Mouse (Mus musculus) kidney, embryonic 14.5 days (tissue): ENCODE measurements around the gene Myadml2. TPM values are rescaled to one million over a fixed set of nuclear protein-coding genes. Genes with fewer than 3 reads are reported as not detected.

Experiments
- ATAC-seq: fragments of 200-750 bp; cut with Nextera tagmentation; 2 replicates; pipeline ENCODE4 v1.8.0; 2017; ENCODE audit warnings: moderate number of reproducible peaks, mild to moderate bottlenecking, moderate TSS enrichment, moderate library complexity; ENCODE audit not compliant: low FRiP score, low TSS enrichment
- H3K27ac ChIP-seq: fragments of 300-500 bp; sonication (generic); 2 replicates; pipeline ENCODE4 v1.5.1; 2014; ENCODE audit warnings: low read depth, mild to moderate bottlenecking, low read length, moderate library complexity, mixed read lengths
- H3K27me3 ChIP-seq: fragments of 300-500 bp; sonication (generic); 2 replicates; pipeline ENCODE4 v1.6.1; 2014; ENCODE audit warnings: mild to moderate bottlenecking, low read length; ENCODE audit not compliant: control insufficient read depth, insufficient read depth
- H3K36me3 ChIP-seq: fragments of 300-500 bp; sonication (generic); 2 replicates; pipeline ENCODE4 v1.6.1; 2014; ENCODE audit warnings: low read length, mixed read lengths; ENCODE audit not compliant: control insufficient read depth, insufficient read depth
- H3K4me1 ChIP-seq: fragments of 300-500 bp; sonication (generic); 2 replicates; pipeline ENCODE4 v1.6.1; 2014; ENCODE audit warnings: low read length, mixed read lengths; ENCODE audit not compliant: control insufficient read depth, insufficient read depth
- H3K4me2 ChIP-seq: fragments of 300-500 bp; sonication (generic); replicated peaks from 2 replicates; pipeline ENCODE4 v1.6.1; 2014; ENCODE audit warnings: low read depth, mild to moderate bottlenecking, low read length
- H3K4me3 ChIP-seq: fragments of 300-500 bp; sonication (generic); 2 replicates; pipeline ENCODE4 v1.5.1; 2014; ENCODE audit warnings: mild to moderate bottlenecking, low read length
- H3K9ac ChIP-seq: fragments of 300-500 bp; sonication (generic); 2 replicates; pipeline ENCODE4 v1.6.1; 2014; ENCODE audit warnings: low read depth, mild to moderate bottlenecking, low read length, moderate library complexity
- H3K9me3 ChIP-seq: fragments of 300-500 bp; sonication (generic); 2 replicates; pipeline ENCODE4 v1.6.1; 2016; ENCODE audit warnings: low read length; ENCODE audit not compliant: control insufficient read depth
- WGBS: fragments of 180-500 bp; shearing (Covaris S2); extraction: QIAGEN DNeasy Blood & Tissue Kit; methylation state at CpG from one replicate; pipeline ENCODE4 v1.1.7; 2014; 5-methylcytosine and 5-hydroxymethylcytosine counted together
- polyA plus RNA-seq: library from polyadenylated mRNA; unstranded; fragments of >200 nt; fragmentation: Nextera tagmentation; extraction: Ambion mirVana; gene quantifications from 2 replicates; pipeline ENCODE4 v1.2.1, GENCODE M21; 2014

The Myadml2 gene
- polyA plus RNA-seq, 1 experiment from 2014 or later: not detected

GRCm38 (mm10) chr11:120633520-120634343, 14.2 kb downstream of the Myadml2 start, which contains the start of gene Mafg:
Gene Mafg (minus strand): TSS chr11:120633600.
- Histone ChIP-seq H3K9me3 (no peaks in the 10 kb centered on the region), H3K4me3 (peak within 1 kb of the TSS; percentile 98), H3K9ac (peak within 1 kb of the TSS; percentile 95), H3K36me3 (peaks cover 9% of the 10 kb centered on the region), H3K4me1 (peaks cover 33% of the 10 kb centered on the region), H3K4me2 (peak within 1 kb of the TSS; percentile 61), H3K27ac (peak within 1 kb of the TSS; percentile 88), H3K27me3 (no peaks in the 10 kb centered on the region)
- peak; percentile 90 for ATAC-seq
- 16% methylated on average over 43 of the region's 58 CpGs for WGBS

GRCm38 (mm10) chr11:120632559-120633519, 15.1 kb downstream of the Myadml2 start:
- peak overlapping the region; percentile 61 for H3K4me2 ChIP-seq
- H3K9me3 ChIP-seq: no peaks in the 10 kb centered on the region
- 0% methylated on average over 86 of the region's 116 CpGs for WGBS
- ATAC-seq: peak; percentile 77
- H3K36me3 ChIP-seq: peaks cover 13% of the 10 kb centered on the region
- no peaks in the 10 kb centered on the region for H3K27me3 ChIP-seq
- peak overlapping the region; percentile 95 for H3K9ac ChIP-seq
- H3K27ac ChIP-seq: peak overlapping the region; percentile 88
- peaks cover 33% of the 10 kb centered on the region for H3K4me1 ChIP-seq
- peak overlapping the region; percentile 98 for H3K4me3 ChIP-seq

- Histone ChIP-seq H3K27me3 (no peaks in the 10 kb centered on the region), H3K4me3 (peak overlapping the region; percentile 98), H3K4me2 (peak overlapping the region; percentile 61), H3K9ac (peak overlapping the region; percentile 95), H3K9me3 (no peaks in the 10 kb centered on the region), H3K27ac (peak overlapping the region; percentile 88; the same call in 1 of the 2 replicates), H3K36me3 (peaks cover 22% of the 10 kb centered on the region), H3K4me1 (peaks cover 33% of the 10 kb centered on the region)
- no peak for ATAC-seq
- 45% methylated on average over 4 of the region's 4 CpGs for WGBS
These were observed 16.1 kb downstream of the Myadml2 start for GRCm38 (mm10) chr11:120631726-120632448.

- 22% methylated on average over 7 of the region's 7 CpGs for WGBS
- peaks cover 33% of the 10 kb centered on the region for H3K4me1 ChIP-seq
- H3K4me3 ChIP-seq: peak overlapping the region; percentile 98; the same call in 1 of the 2 replicates
- H3K27me3 ChIP-seq: no peaks in the 10 kb centered on the region
- peaks cover 28% of the 10 kb centered on the region for H3K36me3 ChIP-seq
- H3K4me2 ChIP-seq: peak overlapping the region; percentile 61
- no peak for ATAC-seq
- no peaks in the 10 kb centered on the region for H3K9me3 ChIP-seq
- peak overlapping the region; percentile 88 for H3K27ac ChIP-seq
- H3K9ac ChIP-seq: peak overlapping the region; percentile 38; the same call in 1 of the 2 replicates
These were observed 16.9 kb downstream of the Myadml2 start for GRCm38 (mm10) chr11:120630881-120631725.

- H3K36me3 ChIP-seq: peaks cover 28% of the 10 kb centered on the region
- no peak overlapping the region; the same call in 1 of the 2 replicates for H3K4me3 ChIP-seq
- WGBS: 22% methylated on average over 5 of the region's 5 CpGs
- H3K9ac ChIP-seq: peak overlapping the region; percentile 38; the same call in 1 of the 2 replicates
- no peaks in the 10 kb centered on the region for H3K9me3 ChIP-seq
- peak overlapping the region; percentile 20 for H3K4me2 ChIP-seq
- no peaks in the 10 kb centered on the region for H3K27me3 ChIP-seq
- peak overlapping the region; percentile 76 for H3K27ac ChIP-seq
- H3K4me1 ChIP-seq: peaks cover 35% of the 10 kb centered on the region
- no peak for ATAC-seq
These were observed 17.5 kb downstream of the Myadml2 start for GRCm38 (mm10) chr11:120630401-120630871.

GRCm38 (mm10) chr11:120629911-120630310, 18.0 kb downstream of the Myadml2 start:
- peaks cover 28% of the 10 kb centered on the region for H3K36me3 ChIP-seq
- peak overlapping the region; percentile 38 for H3K9ac ChIP-seq
- peak overlapping the region; percentile 76; the same call in 1 of the 2 replicates for H3K27ac ChIP-seq
- H3K4me1 ChIP-seq: peaks cover 39% of the 10 kb centered on the region
- ATAC-seq: no peak
- no peaks in the 10 kb centered on the region for H3K27me3 ChIP-seq
- no peaks in the 10 kb centered on the region for H3K9me3 ChIP-seq
- WGBS: 22% methylated on average over 7 of the region's 7 CpGs
- H3K4me2 ChIP-seq: peak overlapping the region; percentile 20
- peak overlapping the region; percentile 9; the same call in 1 of the 2 replicates for H3K4me3 ChIP-seq

GRCm38 (mm10) chr11:120629341-120629730, 18.6 kb downstream of the Myadml2 start:
- Histone ChIP-seq H3K9ac (peak overlapping the region; percentile 38; the same call in 1 of the 2 replicates), H3K4me1 (peaks cover 39% of the 10 kb centered on the region), H3K36me3 (peaks cover 28% of the 10 kb centered on the region), H3K27ac (peak overlapping the region; percentile 53; the same call in 1 of the 2 replicates), H3K4me2 (no peak overlapping the region; the same call in 1 of the 2 replicates), H3K27me3 (no peaks in the 10 kb centered on the region), H3K9me3 (no peaks in the 10 kb centered on the region), H3K4me3 (peak overlapping the region; percentile 9; the same call in 1 of the 2 replicates)
- ATAC-seq: no peak
- 81% methylated on average over 23 of the region's 23 CpGs for WGBS
